Mouse (Mus musculus) cerebellum, adult 2 months (tissue): ENCODE measurements at regions not wholly inside any gene's neighbourhood (a gene's known extent, or its start where the extent isn't known, plus 50 kb on each side); places are given as distances from the start of the nearest gene placed in this dataset.

ENCODE experiments used
- CTCF ChIP-seq: fragments of 200-500 bp; IDR thresholded peaks from 2 replicates; pipeline ENCODE4 v1.5.1; 2011; ENCODE audit warnings: low read depth, mild to moderate bottlenecking, control low read depth, low read length, moderate library complexity, borderline replicate concordance; ENCODE audit not compliant: insufficient read depth
- POLR2A ChIP-seq: fragments of 200-500 bp; IDR thresholded peaks from 2 replicates; pipeline ENCODE4 v1.6.1; 2011; ENCODE audit warnings: low read length, control low read depth, borderline replicate concordance; ENCODE audit not compliant: insufficient read depth

- TF ChIP-seq POLR2A (0 out of 2 replicates have a peak, but pooled peaks have one; percentile 7), CTCF (no peak)
These were observed 62.9 kb upstream of the Commd3 start for GRCm38 (mm10) chr2:18609075-18609867.
